Mouse (Mus musculus): ENCODE data around the gene Magee1. TPM values are rescaled to one million over a fixed set of nuclear protein-coding genes. Genes with fewer than 3 reads are reported as not detected.
A peak's percentile ranks its signal among the peaks of the same experiment; 100 is the strongest.
"Not testable (repeated sequence)": the region's sequence is repeated elsewhere in the genome, so short reads cannot be mapped to it uniquely, and the experiment has no call there.

The Magee1 gene
- 1 to 10 TPM; 1.9 to 3.1 TPM for polyA plus RNA-seq (2017; shearing (Covaris generic))

GRCm38 (mm10) chrX:105120275-105121226 is at the start of gene Magee1:
Gene Magee1, plus strand, starts transcription at chrX:105120378.
- ATAC-seq: peak; percentile 64

GRCm38 (mm10) chrX:105079151-105079550 is 41.0 kb upstream of the Magee1 start:
- no peak for ATAC-seq

- peak; percentile 93 for ATAC-seq
Measured at GRCm38 (mm10) chrX:105079615-105080092, 40.5 kb upstream of the Magee1 start, which contains the start of gene Pbdc1. Gene Pbdc1, plus strand, starts transcription at chrX:105079756.

DNA sequence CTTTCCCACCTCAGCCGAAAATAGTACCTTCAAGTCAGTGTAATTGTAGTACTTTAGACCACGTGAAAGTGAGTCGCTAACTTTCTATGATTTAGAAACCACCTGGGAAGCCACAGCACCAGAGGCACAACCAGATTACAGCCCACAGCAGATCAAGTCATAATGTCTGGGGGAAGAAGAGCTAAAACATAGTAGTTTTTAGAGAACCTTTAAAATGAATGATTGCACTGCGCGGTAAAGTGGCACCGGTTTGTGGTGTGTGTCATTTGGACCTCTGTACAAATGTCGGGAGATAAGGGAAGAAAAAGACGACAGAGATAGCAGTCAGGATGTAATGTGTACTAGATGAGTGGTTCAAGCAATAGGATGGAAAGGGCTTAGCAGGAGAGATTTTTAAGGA is 40.1 kb upstream of the Magee1 start:
- ATAC-seq: no peak

DNA sequence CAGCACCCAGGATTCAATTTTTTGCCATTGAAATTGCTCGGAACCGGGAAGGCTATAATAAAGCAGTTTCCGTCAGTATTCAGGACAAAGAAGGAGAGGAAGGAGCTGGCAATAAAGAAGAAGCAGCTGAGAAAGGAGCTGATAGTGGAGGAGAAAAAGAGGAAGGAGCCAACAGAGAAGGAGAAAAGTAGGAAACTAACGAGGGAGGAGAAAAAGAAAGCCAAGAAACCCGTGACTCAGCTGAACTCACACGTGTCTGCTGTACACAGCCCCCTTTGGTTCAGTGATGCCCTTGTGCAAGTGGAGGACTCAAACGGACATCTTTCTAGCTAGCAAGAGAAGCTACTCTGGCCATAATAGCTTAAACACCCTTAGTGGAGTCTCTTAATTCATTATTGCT is 37.2 kb upstream of the Magee1 start:
- not testable (repeated sequence) for ATAC-seq

DNA sequence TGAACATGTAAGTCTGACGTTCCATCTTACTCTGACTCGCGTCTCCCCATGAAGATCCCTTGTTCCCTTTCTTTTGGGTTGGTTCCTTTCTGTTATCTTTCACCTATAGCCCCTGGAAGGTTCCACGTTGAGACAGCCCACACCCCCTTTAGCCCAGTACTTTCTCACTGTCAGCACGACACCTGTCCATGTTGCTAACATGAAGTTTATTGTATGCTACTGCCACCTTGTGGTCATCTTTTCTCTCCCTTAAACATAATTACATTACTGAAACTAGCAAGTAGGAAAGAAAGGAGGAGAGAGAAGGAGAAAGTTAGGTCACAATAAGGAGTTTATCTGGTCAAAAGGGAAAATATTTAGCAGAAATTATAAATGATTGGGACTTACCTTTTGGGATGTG is 16.0 kb upstream of the Magee1 start:
- peak; percentile 57 for ATAC-seq

DNA sequence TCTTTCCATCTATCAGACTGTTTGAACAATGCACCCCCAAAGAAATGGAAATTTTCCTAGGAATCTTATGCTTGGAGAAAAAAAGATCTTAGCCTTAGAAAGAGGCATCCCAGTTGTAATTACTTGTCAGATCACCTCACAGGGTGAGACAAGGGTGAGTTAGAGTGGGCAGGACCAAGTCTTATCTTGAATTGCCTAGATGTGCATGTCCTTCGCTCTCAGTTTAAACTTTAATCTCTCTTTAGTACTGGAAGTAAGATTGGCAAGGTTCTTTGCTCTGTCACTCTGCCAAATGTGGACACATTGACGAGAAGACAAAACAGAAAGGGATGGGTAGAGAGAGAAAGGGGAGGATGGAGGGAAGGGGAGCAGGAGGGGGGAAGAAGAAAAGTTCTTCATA is 5.2 kb upstream of the Magee1 start:
- no peak for ATAC-seq

DNA sequence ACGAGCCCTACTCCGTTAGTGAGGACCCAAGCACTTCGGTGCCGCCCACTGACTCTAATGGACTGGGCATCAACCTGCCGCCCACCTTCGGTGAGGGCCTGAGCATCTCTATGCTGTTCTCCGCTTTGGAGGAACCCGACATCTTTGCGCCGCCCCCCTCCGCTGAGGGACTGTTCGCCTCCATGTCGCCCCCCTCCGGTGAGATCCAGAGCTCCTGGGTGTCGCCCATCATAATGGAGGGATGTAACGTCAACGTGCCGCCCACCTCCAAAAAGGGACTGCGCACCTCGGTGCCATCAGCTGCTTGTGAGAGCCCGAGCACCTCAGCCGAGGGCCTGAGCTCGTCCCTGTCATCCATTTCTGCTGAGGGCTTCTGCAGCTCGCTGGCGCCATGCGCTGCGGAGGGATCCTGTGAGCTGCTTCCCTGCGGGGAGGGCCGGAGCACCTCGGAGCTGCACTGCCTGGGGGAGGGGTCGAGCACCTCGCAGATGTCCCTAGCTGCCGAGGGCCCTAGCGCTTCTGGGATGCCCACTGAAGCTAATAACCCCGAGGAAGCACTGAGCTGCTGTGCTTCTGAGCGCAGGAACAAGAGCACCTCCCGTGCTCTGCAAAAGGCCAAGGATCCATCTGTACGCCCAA is 1.2 kb downstream of the Magee1 start:
- peak; percentile 80 for ATAC-seq

DNA sequence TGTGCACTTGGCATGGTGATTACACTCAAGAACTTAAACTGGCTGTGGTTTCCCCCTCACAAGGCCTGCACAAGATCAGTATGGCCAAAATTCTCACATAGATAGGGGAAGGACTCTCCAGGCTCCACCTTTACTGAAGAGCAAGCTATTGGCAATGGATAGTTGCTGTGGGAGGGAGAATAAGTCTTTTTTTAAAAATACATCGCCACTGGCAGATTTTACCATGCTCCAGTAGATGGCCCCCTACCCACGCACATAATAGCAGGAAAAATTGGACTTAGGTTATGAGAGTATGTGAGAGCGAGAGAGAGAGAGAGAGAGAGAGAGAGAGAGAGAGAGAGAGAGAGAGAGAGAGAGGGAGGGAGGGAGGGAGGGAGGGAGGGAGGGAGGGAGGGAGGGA is 4.7 kb downstream of the Magee1 start:
- no peak for ATAC-seq

DNA sequence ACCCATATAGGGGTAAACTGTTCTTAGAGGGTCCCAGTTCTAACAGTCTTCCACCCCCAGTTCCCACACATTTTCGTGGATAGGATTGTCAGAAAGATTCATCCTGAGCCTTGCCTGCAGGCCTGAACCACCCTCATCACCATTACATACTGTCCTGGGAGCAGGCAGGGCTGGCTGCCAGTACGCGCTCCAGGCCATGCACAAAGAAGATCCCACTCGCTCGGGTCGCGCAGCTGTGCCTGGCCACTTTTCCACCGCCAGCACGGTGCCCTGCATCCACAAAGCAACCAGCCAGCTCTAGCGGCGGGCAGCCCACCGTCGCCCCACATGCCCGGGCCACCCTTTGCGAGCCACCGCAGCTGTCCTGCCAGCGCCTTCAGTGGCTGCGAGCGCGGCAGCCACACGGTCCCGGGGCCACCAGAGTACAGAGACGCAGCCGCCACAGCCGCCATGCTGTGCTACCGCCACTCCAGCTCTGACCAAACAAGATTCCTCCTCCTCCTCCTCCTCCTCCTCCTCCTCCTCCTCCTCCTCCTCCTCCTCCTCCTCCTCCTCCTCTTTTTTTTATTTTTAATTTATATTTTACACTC is 31.8 kb downstream of the Magee1 start:
- no peak for ATAC-seq

DNA sequence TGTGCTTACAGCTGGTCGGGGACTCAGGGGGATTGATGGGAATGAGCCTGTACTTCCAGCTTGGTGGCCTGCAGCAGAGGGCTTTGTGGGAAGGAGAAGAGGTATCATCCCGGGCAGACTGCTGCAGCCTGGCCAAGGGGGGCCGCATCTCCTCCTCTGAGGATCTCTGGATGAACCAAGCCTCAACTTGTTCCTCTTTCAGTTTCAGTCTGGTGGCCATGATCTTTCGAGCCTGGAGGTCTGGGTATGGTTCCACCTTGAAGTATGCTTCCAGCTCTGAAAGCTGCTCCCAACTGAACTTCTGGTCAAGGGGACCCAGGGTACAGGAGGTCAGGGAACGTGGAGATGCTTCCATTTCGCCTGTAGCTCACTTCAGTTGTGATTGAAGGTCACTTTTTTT is 44.8 kb downstream of the Magee1 start:
- not testable (repeated sequence) for ATAC-seq

- peak; percentile 81 for ATAC-seq
Measured at GRCm38 (mm10) chrX:105167217-105167616, 47.0 kb downstream of the Magee1 start.

Other genes with a start within 250 kb of the Magee1 start
- gene Pbdc1, start 40.6 kb upstream of the Magee1 start, polyA plus RNA-seq (2017; shearing (Covaris generic)): 10 to 100 TPM; 37.7 to 38.2 TPM